Mouse (Mus musculus) kidney, adult 8-10 months (tissue): ENCODE measurements around the gene Frzb.
"Not testable (repeated sequence)": the region's sequence is repeated elsewhere in the genome, so short reads cannot be mapped to it uniquely, and the experiment has no call there.

Source experiments
- DNase-seq, 2 experiments: peaks; one replicate each; pipeline ENCODE4 v3.0.0; 2022

Gene Frzb

DNA sequence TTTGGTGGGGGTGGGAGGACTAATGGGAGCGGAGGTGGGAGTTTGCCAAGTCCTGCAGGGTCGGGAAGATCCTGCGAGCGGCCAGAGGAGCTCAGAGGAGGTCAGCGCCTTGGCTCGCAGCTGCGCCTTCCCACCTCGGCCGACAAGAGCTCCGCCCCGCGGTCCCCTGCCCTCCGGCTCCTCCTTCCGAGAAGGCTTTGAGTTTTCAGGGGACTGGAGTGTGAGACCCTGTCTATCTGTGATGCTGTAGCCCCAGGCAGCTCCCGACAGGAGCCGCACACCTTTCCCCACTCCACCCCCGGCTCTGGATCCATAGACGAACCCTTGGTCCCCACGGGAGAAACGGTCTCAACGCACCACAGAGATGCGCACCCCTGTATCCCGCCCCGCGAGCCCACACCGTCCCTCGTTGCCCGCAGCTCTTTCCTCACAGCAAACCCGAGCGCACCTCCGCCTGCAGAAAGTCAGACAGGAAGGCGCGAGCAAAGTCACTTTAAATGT, at the start of gene Frzb:
Frzb (minus strand) TSS at position 335 of the 501 bp plus-strand sequence.
- peak; percentile 44 to 71 for DNase-seq

GRCm38 (mm10) chr2:80495304-80495703, 47.9 kb upstream of the Frzb start:
- not testable (repeated sequence) for DNase-seq

GRCm38 (mm10) chr2:80486851-80487250, 39.4 kb upstream of the Frzb start:
- DNase-seq = no peak

GRCm38 (mm10) chr2:80484951-80485350, 37.5 kb upstream of the Frzb start:
- DNase-seq = no peak

DNA sequence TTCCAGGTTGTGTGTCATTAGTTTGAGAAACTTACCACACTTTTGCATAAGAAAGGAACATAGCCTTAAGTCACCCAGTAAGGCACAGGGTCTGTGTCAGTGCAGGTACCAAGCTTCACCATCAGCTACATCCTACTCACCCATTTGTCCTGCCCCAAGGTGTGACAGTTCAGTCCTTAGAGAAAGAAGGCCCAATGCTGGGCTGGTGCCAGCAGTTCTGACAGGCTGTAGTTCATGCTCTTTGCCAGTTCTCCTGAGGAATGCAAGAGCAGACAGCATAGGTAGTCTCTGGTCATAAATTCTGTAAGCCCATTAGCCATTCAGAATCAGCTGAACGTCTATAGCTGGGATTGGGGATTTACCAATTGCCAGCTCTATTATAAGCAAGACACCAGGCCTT, 28.4 kb upstream of the Frzb start:
- DNase-seq = peak in 1 of 2 experiments; percentile 14

- DNase-seq = peak; percentile 12 to 36
Observed at GRCm38 (mm10) chr2:80474247-80474796, 26.9 kb upstream of the Frzb start.

DNA sequence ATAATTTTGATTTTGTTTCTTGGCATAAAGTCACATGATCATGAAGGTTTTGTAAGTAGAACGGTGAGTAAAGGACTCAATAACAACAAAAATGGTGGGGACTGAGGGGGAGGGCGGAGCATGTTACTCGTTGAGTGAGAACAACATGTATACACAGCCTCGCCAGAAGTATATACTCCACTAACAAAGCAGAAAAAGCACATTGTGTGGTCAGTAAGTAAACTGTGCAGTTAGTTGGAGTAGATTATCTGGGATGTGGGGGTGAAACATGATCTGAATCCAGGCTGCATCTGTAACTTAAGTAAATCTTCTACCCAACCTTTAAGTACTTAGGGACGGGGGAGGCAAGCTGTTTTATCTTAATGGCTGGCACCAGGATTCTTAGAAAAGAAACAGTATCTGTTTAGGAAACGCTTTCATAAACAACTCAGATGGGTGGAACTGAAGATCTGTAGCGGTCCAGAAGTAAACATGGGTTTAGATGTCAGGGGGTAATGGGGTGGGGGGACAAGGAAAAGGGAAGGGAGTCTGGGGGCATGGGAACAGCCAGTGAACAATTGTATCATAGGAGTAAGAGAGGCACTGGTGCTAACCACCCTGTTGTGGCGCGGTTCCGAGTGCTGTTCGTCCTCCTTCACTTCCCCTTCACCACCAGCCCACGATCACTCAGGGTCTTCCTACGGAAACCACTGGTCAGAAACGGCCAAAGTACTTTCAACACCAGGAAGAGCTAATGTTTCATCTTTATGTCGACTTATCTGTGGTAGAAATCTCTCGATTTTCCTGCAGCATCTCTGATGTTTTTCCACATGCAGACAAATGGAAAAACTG, 18.8 kb upstream of the Frzb start:
- no peak for DNase-seq

GRCm38 (mm10) chr2:80461827-80462226, 14.4 kb upstream of the Frzb start:
- no peak for DNase-seq

GRCm38 (mm10) chr2:80448231-80448630, 806 bp upstream of the Frzb start:
- peak in 1 of 2 experiments; percentile 16 for DNase-seq

- DNase-seq = peak; percentile 23 to 65
Observed at GRCm38 (mm10) chr2:80446308-80447151, 895 bp downstream of the Frzb start.

GRCm38 (mm10) chr2:80445926-80446307, 1.5 kb downstream of the Frzb start:
- DNase-seq = no peak

DNA sequence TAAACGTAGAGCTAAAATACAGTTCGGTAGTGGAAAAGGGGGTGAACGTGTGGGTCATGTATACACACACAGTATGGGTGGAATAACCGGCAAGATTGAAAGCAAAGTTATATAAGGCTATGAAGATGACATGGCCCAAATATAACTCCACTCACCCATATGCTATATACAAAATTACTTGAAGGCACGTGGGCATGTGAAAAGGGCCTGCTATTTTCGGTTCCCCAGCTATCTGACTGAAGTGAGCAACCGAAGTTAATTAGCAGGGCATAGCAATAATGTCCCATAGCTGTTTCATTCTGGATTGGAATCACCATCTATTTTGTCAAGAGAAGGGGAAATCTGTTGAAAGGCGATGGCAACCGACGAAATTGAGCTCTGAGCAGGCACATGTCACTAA, 1.9 kb downstream of the Frzb start:
- DNase-seq = no peak

- DNase-seq = no peak
Observed at GRCm38 (mm10) chr2:80444418-80445365, 2.7 kb downstream of the Frzb start.

GRCm38 (mm10) chr2:80443962-80444361, 3.5 kb downstream of the Frzb start:
- peak in 1 of 2 experiments; percentile 34 for DNase-seq

DNA sequence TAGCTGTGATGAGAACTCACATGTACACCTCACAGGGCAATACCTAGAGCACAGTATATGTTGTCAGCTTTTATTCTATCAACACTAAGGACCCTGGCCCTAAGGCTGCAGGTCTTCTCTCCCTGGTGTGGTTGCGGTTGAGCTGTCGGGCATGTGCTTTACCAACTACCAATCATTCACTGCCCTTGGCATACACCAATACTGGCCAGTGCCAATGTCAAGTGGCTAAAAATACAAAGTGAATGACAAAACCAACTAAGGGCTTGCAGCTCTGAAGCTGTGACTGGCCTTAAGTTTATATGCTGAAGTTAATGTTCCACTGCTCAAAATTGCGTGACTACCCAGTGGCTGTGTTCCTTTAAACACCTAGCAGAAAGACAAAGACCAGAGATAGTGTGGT, 6.0 kb downstream of the Frzb start:
- peak; percentile 65 to 69 for DNase-seq

- no peak for DNase-seq
Observed at GRCm38 (mm10) chr2:80438854-80439253, 8.6 kb downstream of the Frzb start.

DNA sequence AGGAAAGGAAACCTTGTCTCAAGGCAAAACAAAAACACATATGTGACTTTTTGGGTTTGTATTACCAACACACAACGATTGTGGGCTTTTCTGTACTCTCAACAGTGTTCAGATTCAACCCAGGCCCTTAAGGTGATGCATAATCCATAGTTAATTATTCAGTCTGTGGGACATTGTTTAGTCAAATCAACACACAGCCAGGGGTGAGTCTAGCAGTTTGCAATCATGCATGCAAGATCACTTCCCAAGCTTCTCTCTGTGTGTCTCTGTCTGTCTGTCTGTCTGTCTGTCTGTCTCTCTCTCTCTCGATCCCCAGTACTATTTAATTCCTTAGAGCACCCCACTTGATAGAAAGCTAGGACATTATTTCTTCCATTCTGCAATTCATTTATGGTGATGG, 10.0 kb downstream of the Frzb start:
- no peak for DNase-seq

GRCm38 (mm10) chr2:80434783-80435572, 12.4 kb downstream of the Frzb start:
- no peak for DNase-seq

DNA sequence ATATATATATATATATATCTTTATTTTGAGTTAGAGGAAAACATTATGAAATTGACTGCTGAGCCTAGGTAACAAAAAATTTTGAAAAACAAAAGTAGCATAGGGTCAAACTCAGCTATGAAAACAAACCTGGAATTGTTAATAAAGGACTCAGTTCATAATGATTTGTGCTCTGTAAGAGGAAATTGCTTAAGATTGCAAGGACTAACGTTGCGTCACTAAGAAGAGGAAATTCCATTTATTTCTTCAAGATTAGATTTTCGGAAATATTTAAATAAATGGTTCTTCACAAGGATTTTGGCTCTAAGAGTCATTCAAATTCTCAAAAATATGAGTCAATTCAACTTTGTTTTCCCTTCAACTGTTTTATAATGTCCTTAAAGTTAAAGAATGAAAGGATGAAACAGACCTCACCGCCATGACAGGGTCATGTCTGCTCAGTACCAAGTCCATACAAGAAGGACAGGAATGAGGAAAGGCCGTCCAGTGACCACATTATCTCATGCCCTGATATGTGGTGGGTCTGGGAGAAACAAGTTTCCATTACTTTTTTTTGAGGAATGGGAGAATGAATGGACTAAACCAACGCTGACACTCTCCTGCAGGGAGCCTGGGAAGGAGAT, 14.1 kb downstream of the Frzb start:
- DNase-seq = no peak

- peak in 1 of 2 experiments; percentile 43 for DNase-seq
Observed at GRCm38 (mm10) chr2:80430357-80431053, 16.9 kb downstream of the Frzb start.
